12 mouse cellular contexts compared by ENCODE assay signal in genomic region chr12:31818051-31818461, GRCm38 (mm10).
DNase-seq lines count a peak whose midpoint lies in the region; ATAC-seq and TF ChIP-seq lines count a peak whose summit lies in the region.
"Had no signal": no experiment of that assay in that cellular context is flagged by ENCODE, and none has a peak within 500 bp of the region (broad histone marks: within the 10 kb centered on the region; RNA-seq: fewer than 3 reads in every experiment).

No protein-coding gene starts in this region.

- no peak overlapping the region for H3K4me3 ChIP-seq in forebrain, embryonic 16.5 days (replicated peaks; ENCODE audit: low read length)
- H3K4me3 ChIP-seq in forebrain, embryonic 15.5 days: no peak overlapping the region
- no peak overlapping the region for H3K4me3 ChIP-seq in midbrain, postnatal 0 days (ENCODE audit: low read depth, low read length)
- no peak overlapping the region for H3K4me3 ChIP-seq in midbrain, embryonic 15.5 days
- H3K4me3 ChIP-seq in small intestine, adult 2 months (ENCODE audit: low read depth, low read length): no peak overlapping the region
- H3K4me3 ChIP-seq: limb, embryonic 12.5 days had no signal

- peak; percentile 42 for DNase-seq in midbrain, postnatal 0 days (ENCODE audit: low spot score)
- DNase-seq in cerebellum, adult 8-10 months: peak; percentile 59
- no peak for DNase-seq in frontal cortex, postnatal 14 days (ENCODE audit: low spot score in 2 of 2)
- DNase-seq in frontal cortex, adult 2 months (ENCODE audit: extremely low spot score in 1 of 2, low spot score in 1 of 2): no peak
- DNase-seq: adrenal gland, postnatal 25 days; kidney, adult 11 months; midbrain, embryonic 14.5 days had no signal

- no peaks in the 10 kb centered on the region; the same call in 1 of the 2 replicates for H3K36me3 ChIP-seq in forebrain, embryonic 16.5 days (ENCODE audit: control insufficient read depth, insufficient read depth)
- no peaks in the 10 kb centered on the region for H3K36me3 ChIP-seq in forebrain, embryonic 15.5 days
- H3K36me3 ChIP-seq in midbrain, postnatal 0 days (ENCODE audit: insufficient read depth, low read length): no peaks in the 10 kb centered on the region
- H3K36me3 ChIP-seq in midbrain, embryonic 15.5 days (replicated peaks): no peaks in the 10 kb centered on the region
- H3K36me3 ChIP-seq in small intestine, adult 2 months (ENCODE audit: control insufficient read depth, insufficient read depth, low read length): no peaks in the 10 kb centered on the region
- H3K36me3 ChIP-seq: limb, embryonic 12.5 days had no signal

- no peak overlapping the region for H3K27ac ChIP-seq in forebrain, embryonic 16.5 days (ENCODE audit: low read length)
- H3K27ac ChIP-seq in forebrain, embryonic 15.5 days (replicated peaks): no peak overlapping the region
- H3K27ac ChIP-seq in midbrain, postnatal 0 days (ENCODE audit: low read depth, low read length): no peak overlapping the region
- H3K27ac ChIP-seq in midbrain, embryonic 15.5 days: no peak overlapping the region
- H3K27ac ChIP-seq in small intestine, adult 2 months (ENCODE audit: insufficient read depth, low read depth, low read length): peak overlapping the region; percentile 65; the same call in 1 of the 2 replicates
- H3K27ac ChIP-seq: limb, embryonic 12.5 days had no signal

- no peak overlapping the region for H3K9ac ChIP-seq in forebrain, embryonic 16.5 days (replicated peaks; ENCODE audit: low read depth, low read length)
- H3K9ac ChIP-seq in forebrain, embryonic 15.5 days (replicated peaks): no peak overlapping the region
- no peak overlapping the region for H3K9ac ChIP-seq in midbrain, postnatal 0 days (replicated peaks; ENCODE audit: low read length, poor library complexity, severe bottlenecking)
- no peak overlapping the region for H3K9ac ChIP-seq in midbrain, embryonic 15.5 days
- H3K9ac ChIP-seq: limb, embryonic 12.5 days had no signal

- peak; percentile 38; the same call in 1 of the 2 replicates for ATAC-seq in forebrain, embryonic 16.5 days
- ATAC-seq in forebrain, embryonic 15.5 days (replicated peaks): no peak
- no peak for ATAC-seq in midbrain, postnatal 0 days (ENCODE audit: low FRiP score)
- ATAC-seq in midbrain, embryonic 15.5 days (replicated peaks): no peak

- TF ChIP-seq CTCF in midbrain, postnatal 0 days (IDR thresholded peaks at IDR 0.05): no peak
- TF ChIP-seq CTCF in small intestine, adult 2 months (IDR thresholded peaks at IDR 0.05; ENCODE audit: extremely low read depth, insufficient read length, insufficient replicate concordance, low read depth, low read length): no peak

- no peak overlapping the region for H3K4me2 ChIP-seq in forebrain, embryonic 16.5 days (ENCODE audit: low read length)
- H3K4me2 ChIP-seq in forebrain, embryonic 15.5 days (replicated peaks): no peak overlapping the region
- no peak overlapping the region for H3K4me2 ChIP-seq in midbrain, postnatal 0 days (ENCODE audit: low read depth, low read length, poor library complexity, severe bottlenecking)
- no peak overlapping the region for H3K4me2 ChIP-seq in midbrain, embryonic 15.5 days
- H3K4me2 ChIP-seq: limb, embryonic 12.5 days had no signal

- no peaks in the 10 kb centered on the region for H3K9me3 ChIP-seq in forebrain, embryonic 16.5 days (ENCODE audit: control insufficient read depth, low read length)
- H3K9me3 ChIP-seq in forebrain, embryonic 15.5 days: no peaks in the 10 kb centered on the region
- H3K9me3 ChIP-seq in midbrain, postnatal 0 days (ENCODE audit: low read length): no peaks in the 10 kb centered on the region
- H3K9me3 ChIP-seq in midbrain, embryonic 15.5 days: no peaks in the 10 kb centered on the region
- H3K9me3 ChIP-seq: limb, embryonic 12.5 days had no signal

- no peaks in the 10 kb centered on the region for H3K27me3 ChIP-seq in forebrain, embryonic 16.5 days (replicated peaks; ENCODE audit: control insufficient read depth, insufficient read depth, low read length)
- H3K27me3 ChIP-seq in forebrain, embryonic 15.5 days: no peaks in the 10 kb centered on the region
- no peaks in the 10 kb centered on the region for H3K27me3 ChIP-seq in midbrain, postnatal 0 days (ENCODE audit: insufficient read depth, low read length)
- H3K27me3 ChIP-seq in midbrain, embryonic 15.5 days (replicated peaks): no peaks in the 10 kb centered on the region
- no peaks in the 10 kb centered on the region for H3K27me3 ChIP-seq in small intestine, adult 2 months (ENCODE audit: control insufficient read depth, insufficient read depth, low read length)
- H3K27me3 ChIP-seq: limb, embryonic 12.5 days had no signal

- no peak for TF ChIP-seq POLR2A in small intestine, adult 2 months (IDR thresholded peaks at IDR 0.05; ENCODE audit: low read depth, low read length)

- no peaks in the 10 kb centered on the region for H3K4me1 ChIP-seq in forebrain, embryonic 16.5 days (replicated peaks; ENCODE audit: control insufficient read depth, insufficient read depth, low read length)
- H3K4me1 ChIP-seq in forebrain, embryonic 15.5 days: peaks cover 7% of the 10 kb centered on the region; the same call in 1 of the 2 replicates
- no peaks in the 10 kb centered on the region for H3K4me1 ChIP-seq in midbrain, postnatal 0 days (ENCODE audit: insufficient read depth, low read length)
- H3K4me1 ChIP-seq in midbrain, embryonic 15.5 days: no peaks in the 10 kb centered on the region
- H3K4me1 ChIP-seq in small intestine, adult 2 months (ENCODE audit: control insufficient read depth, insufficient read depth, insufficient read length, low read length): peaks cover 13% of the 10 kb centered on the region; the same call in 1 of the 2 replicates
- H3K4me1 ChIP-seq: limb, embryonic 12.5 days had no signal

- 77% methylated on average over 3 of the region's 3 CpGs for WGBS in forebrain, embryonic 16.5 days
- 78% methylated on average over 3 of the region's 3 CpGs for WGBS in forebrain, embryonic 15.5 days
- 83% methylated on average over 3 of the region's 3 CpGs for WGBS in midbrain, postnatal 0 days
- WGBS in midbrain, embryonic 15.5 days: 89% methylated on average over 3 of the region's 3 CpGs
- WGBS in small intestine, adult 2 months: 78% methylated on average over 3 of the region's 3 CpGs

Comparison
In these comparisons a context has a peak if more than half of its experiments do, and no peak if none do; other contexts are left out.
1. DNase-seq: peak in midbrain, postnatal 0 days (single experiment) and cerebellum, adult 8-10 months (single experiment); none in frontal cortex, postnatal 14 days (0 of 2) and frontal cortex, adult 2 months (0 of 2).